Mouse (Mus musculus) kidney, postnatal 4 days (tissue): ENCODE measurements around the gene Itga9.

Experiments
- DNase-seq, 2 experiments: peaks; one replicate each; pipeline ENCODE4 v3.0.0; 2021; ENCODE audit warnings: mixed read lengths in 2 of 2

The Itga9 gene

GRCm38 (mm10) chr9:118831080-118831479 lies 224.6 kb downstream of the Itga9 start:
- DNase-seq, result peak; percentile 76 to 84

DNA sequence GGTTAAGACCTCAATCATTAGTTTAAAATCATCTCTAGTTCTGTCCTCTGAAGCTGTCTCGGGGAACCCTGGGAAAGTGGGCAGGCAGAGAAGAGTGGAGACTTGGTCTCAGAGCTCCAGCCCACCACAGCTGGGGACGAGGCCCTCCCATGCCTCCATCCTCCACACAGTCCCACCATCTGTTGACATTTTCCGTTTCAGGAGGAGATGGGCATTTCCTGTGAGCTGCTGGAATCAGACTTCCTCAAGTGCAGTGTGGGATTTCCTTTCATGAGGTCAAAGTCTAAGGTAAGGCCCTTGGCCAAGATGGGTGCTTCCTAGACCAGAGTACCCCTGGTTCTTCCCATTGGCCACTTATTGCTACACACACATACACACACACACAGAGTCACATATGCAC lies 226.0 kb downstream of the Itga9 start:
- no peak for DNase-seq

DNA sequence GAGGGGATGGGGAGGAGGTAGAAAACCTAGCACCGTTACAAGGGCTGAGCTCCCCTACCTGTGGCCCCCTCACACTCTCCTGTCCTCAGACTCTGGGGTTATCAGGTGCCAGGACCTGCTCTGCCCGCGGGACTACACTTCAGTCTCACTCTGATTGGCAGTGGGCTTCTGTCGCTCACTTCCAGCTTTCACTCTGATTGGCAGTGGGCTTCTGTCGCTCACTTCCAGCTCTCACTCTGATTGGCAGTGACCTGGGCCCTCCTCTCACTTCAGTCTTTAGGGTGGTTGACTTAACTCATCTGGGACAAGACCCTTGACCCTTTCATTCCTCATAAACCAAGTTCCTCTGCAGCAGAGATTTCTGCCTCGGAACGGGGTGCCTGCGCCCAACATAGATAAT lies 226.9 kb downstream of the Itga9 start:
- DNase-seq, result no peak

- DNase-seq, result no peak
Observed at GRCm38 (mm10) chr9:118838910-118839667, 232.6 kb downstream of the Itga9 start.

- DNase-seq, result peak in 1 of 2 experiments; percentile 23
Observed at GRCm38 (mm10) chr9:118841247-118841646, 234.8 kb downstream of the Itga9 start.

DNA sequence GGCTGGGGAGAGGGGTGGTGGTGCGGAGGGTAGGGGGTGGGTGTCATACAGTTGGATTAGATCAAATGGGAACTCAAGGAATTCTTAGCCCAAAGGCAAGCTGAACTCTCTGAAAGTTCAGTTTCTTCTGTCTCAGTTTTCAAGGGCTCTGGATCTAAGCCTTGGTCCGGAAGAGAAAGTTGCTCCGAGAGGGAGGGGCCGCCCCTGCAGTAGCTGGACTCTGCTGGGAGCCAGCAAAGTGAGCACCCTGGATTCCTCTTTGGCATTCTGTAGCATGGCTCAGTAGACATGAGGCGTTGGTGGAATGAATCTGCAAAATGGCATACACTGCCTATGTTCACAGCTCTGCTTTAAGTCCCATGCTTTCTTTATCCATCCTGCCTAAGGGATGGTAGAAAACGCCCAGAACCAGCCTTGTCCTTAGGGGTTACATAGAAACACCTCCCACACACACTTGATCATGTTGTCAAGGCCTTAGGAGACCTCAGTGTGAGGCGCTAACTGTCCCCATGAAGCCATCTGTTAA lies 235.5 kb downstream of the Itga9 start:
- DNase-seq, result peak; percentile 38 to 59

DNA sequence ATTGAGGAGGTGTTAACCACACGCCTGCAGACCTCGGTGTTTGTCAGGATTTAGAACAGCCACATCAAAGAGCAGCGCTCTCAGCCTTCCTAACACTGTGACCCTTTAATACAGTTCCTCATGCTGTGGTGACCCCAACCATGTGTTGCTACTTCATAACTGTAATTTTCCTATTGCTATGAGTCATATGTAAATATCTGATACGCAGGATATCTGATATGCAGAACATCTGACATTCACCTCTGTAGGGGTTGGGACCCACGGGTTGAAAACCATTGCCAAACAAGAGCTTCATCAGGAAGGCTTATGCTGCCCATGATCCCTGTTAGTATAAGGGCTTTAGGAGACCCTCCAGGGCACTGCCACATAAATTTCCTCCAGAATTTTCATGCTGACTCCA lies 237.2 kb downstream of the Itga9 start:
- DNase-seq, result no peak

DNA sequence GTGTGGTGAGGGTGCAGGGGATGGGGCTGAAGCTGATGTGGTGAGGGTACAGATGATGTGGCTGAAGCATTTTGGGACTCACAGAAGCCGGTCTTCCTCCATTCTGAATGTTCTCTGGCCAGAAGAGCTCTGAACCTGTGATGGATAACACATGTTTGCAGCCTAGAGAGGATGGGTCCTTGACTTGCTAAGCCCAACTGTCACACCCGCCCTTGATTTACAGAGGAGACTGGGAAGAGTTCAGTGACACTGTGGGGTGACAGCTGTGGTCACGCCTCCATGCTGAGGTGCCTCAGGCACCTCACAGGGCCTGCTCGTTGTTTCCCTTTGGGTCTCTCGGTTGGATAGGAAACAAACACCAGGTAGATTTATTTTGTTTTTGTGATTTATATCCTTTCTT lies 238.5 kb downstream of the Itga9 start:
- no peak for DNase-seq

DNA sequence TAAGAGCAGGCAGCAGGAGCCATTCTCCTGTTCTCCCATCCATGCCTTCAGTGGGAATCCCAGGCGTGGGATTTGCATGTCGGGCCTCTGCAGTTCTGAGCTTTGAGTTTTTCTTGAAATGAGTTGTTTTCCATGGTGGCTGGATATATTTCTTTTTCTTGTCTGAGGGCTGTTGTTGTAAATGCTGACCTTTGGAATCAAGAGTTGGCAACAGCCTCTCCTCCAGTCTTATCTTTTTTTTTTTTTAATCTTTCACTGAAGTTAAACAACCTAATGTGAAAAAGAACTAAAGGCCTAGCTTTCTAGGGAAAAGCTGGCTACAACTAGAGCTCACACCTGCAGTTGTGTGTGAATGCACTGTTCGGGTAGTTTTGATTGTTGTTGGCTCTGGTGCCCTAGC lies 240.3 kb downstream of the Itga9 start:
- no peak for DNase-seq

- no peak for DNase-seq
Observed at GRCm38 (mm10) chr9:118856665-118857064, 250.2 kb downstream of the Itga9 start.

GRCm38 (mm10) chr9:118860613-118861141 lies 254.2 kb downstream of the Itga9 start:
- no peak for DNase-seq

DNA sequence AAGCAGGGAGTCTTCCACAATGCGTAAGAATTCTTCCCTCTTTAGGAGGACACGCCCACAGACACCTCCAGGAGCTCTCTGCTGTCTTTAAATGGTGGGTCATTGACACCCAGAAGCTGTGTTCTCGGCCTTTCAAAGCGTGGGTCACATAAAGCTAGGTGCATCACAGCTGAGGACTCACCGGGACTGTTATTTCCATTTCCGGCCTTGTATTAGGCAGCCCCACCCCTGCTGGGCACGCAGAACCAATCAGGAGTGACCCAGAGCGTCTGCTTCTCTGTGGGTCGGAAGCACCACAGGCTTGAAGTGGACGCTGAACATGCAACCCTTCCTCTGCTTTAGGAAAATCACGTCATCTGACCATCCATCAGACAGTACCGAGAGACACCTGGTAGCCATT lies 255.7 kb downstream of the Itga9 start:
- DNase-seq, result no peak

- no peak for DNase-seq
Observed at GRCm38 (mm10) chr9:118862852-118863260, 256.4 kb downstream of the Itga9 start.

DNA sequence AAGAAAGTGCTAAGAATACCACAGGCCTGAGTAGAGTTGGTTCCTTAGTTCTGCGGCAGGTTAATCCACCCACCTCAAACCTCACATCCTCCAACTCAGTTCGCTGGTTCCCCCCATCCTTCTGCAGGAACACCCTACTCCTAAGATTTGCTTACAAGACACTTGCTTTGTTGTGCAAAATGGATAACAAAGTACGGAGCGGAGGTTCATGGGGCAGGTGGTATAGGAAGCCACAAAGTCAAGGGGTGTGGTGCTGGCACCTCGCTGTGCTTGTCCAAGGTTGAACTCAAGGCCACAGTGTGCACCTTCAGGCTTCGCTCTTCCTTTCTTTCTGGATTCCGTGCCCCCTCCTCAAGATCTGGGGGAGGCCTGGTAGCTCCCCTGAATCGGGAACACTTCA lies 257.0 kb downstream of the Itga9 start:
- DNase-seq, result no peak

- no peak for DNase-seq
Observed at GRCm38 (mm10) chr9:118866949-118867348, 260.5 kb downstream of the Itga9 start.

DNA sequence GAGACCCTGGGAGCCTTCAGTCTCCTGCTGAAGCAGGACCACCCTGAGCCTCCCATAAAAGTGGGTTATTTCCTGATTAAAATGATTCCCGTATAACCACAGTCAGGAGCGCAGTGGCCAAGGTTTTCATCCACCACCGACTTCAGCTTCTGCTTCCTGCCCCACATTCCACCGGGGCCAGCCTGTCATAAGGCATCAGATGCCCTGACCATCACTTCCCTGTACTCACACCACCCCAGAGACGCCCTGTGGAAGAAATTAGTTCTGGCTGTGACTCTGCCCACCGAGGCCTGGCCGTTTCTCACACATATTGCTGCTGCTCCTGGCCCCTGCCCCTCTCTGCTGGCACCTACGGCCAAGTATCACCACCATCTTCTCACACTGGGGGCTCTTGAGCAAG lies 261.4 kb downstream of the Itga9 start:
- DNase-seq, result no peak

- DNase-seq, result peak; percentile 64 to 71
Observed at GRCm38 (mm10) chr9:118871089-118871488, 264.6 kb downstream of the Itga9 start.

GRCm38 (mm10) chr9:118873031-118873430 lies 266.5 kb downstream of the Itga9 start:
- peak; percentile 62 for DNase-seq

GRCm38 (mm10) chr9:118873596-118873995 lies 267.1 kb downstream of the Itga9 start:
- peak; percentile 62 to 75 for DNase-seq

DNA sequence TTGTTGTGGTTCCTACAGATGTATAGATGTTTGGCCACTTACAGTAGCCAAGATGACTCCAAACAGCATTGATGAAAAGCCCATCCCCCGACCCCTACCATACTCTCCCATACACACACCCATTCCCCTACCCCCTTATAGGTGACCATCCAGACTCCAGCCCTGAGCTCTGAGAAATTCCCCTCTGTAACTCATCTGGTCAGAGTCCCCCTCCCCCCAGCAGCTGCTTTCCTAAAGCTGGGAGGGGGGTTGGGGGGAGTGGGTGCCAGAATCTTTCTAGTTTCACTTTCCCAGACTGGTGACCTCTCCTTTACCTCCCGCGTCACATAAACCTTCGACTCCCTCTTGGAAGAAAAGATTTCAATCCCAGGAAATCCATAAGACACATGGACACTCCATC lies 269.2 kb downstream of the Itga9 start:
- DNase-seq, result no peak

- no peak for DNase-seq
Observed at GRCm38 (mm10) chr9:118876902-118877301, 270.4 kb downstream of the Itga9 start.

- no peak for DNase-seq
Observed at GRCm38 (mm10) chr9:118877365-118878008, 271.0 kb downstream of the Itga9 start.

GRCm38 (mm10) chr9:118878596-118878995 lies 272.1 kb downstream of the Itga9 start:
- no peak for DNase-seq
